Mouse (Mus musculus): ENCODE data around the gene Rft1. TPM values are rescaled to one million over a fixed set of nuclear protein-coding genes. Genes with fewer than 3 reads are reported as not detected.

Gene Rft1
- polyA plus RNA-seq, 1 experiment from 2014 or later = 14.0 TPM

- Histone ChIP-seq H3K27ac (no peak overlapping the region), H3K4me2 (ENCODE audit: low read length) (no peak overlapping the region), H3K4me1 (replicated peaks; ENCODE audit: insufficient read depth, low read length) (peaks cover 8% of the 10 kb centered on the region), H3K9ac (ENCODE audit: low read depth, low read length) (no peak overlapping the region), H3K9me3 (replicated peaks; ENCODE audit: low read length) (no peaks in the 10 kb centered on the region), H3K36me3 (ENCODE audit: insufficient read depth, low read length) (no peaks in the 10 kb centered on the region), H3K27me3 (ENCODE audit: insufficient read depth, low read length) (no peaks in the 10 kb centered on the region), H3K4me3 (replicated peaks; ENCODE audit: low read depth, low read length) (no peak overlapping the region)
- DNase-seq (ENCODE audit: low spot score) (no peak), ATAC-seq (replicated peaks; ENCODE audit: low FRiP score, low read depth) (no peak)
- 57% methylated on average over 7 of the region's 7 CpGs for WGBS
- no peak for TF ChIP-seq CTCF (IDR thresholded peaks at IDR 0.05; ENCODE audit: low read depth)
These were observed 32.0 kb upstream of the Rft1 start for GRCm38 (mm10) chr14:30622130-30622529.

DNA sequence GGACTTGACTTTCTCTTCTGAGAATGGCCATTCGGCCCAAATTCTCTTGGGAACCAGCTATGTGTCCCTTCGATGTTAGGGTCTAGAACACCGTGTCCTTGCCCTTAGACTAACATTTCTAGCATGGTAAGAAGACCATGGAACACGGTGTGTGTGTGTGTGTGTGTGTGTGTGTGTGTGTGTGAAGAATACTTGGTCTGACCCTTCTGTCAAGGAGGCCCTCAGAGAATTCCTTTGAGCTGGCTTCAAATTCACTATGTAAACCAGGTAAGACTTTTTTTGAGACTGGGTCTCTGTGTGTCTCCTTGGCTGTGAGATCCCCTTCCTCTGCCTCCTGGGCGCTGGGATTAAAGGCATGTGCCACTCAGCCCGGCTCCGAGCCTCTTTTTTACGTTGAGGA, 31.6 kb upstream of the Rft1 start:
- WGBS = 89% methylated on average over 8 of the region's 8 CpGs
- peaks cover 8% of the 10 kb centered on the region for H3K4me1 ChIP-seq (replicated peaks; ENCODE audit: insufficient read depth, low read length)
- H3K36me3 ChIP-seq (ENCODE audit: insufficient read depth, low read length) = no peaks in the 10 kb centered on the region
- H3K27ac ChIP-seq = no peak overlapping the region
- H3K27me3 ChIP-seq (ENCODE audit: insufficient read depth, low read length) = no peaks in the 10 kb centered on the region
- TF ChIP-seq CTCF (IDR thresholded peaks at IDR 0.05; ENCODE audit: low read depth) = no peak
- no peaks in the 10 kb centered on the region for H3K9me3 ChIP-seq (replicated peaks; ENCODE audit: low read length)
- no peak overlapping the region for H3K4me3 ChIP-seq (replicated peaks; ENCODE audit: low read depth, low read length)
- ATAC-seq (replicated peaks; ENCODE audit: low FRiP score, low read depth) (no peak), DNase-seq (ENCODE audit: low spot score) (no peak)
- no peak overlapping the region for H3K4me2 ChIP-seq (ENCODE audit: low read length)
- H3K9ac ChIP-seq (ENCODE audit: low read depth, low read length) = no peak overlapping the region

- ATAC-seq (replicated peaks; ENCODE audit: low FRiP score, low read depth) = no peak
- no peak overlapping the region for H3K27ac ChIP-seq
These were observed 29.9 kb upstream of the Rft1 start for GRCm38 (mm10) chr14:30624277-30624721.

DNA sequence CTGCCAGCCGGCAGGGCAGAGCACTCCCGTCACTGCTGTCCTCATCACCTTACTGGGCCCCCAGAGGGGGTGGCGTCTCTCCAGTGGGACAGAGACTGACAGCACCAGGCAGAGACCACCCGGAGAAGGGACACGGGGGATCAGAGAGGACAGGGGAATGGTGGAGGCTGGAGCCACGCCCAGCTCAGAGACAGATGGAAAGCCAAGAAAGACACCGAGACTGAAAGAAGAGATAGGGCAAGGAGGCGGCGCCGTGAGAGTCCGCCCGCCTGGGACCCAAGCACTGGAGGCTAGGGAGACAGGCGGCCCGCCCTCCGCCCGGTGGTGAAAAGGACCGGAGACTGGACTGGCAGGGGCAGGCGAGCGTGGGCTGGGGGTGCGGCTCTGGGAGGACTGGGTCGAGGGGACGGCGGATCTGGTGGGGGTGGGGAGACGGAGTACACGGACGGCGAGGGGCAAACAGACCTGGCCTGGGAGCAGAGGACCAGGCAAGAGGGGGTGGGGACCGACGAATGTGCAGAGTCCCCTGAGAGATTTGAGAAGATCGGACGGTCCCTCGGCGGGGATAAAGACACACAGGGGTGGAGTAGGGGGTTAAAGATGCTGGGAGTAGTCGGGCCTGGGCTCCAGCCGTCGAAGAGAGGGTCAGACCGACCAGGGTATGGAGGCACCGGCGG, 28.9 kb upstream of the Rft1 start:
- peak overlapping the region; percentile 87 for H3K27ac ChIP-seq
- H3K27me3 ChIP-seq (ENCODE audit: insufficient read depth, low read length) = no peaks in the 10 kb centered on the region
- ATAC-seq (replicated peaks; ENCODE audit: low FRiP score, low read depth) (peak; percentile 16; the same call in 1 of the 2 replicates), DNase-seq (ENCODE audit: low spot score) (peak; percentile 71)
- TF ChIP-seq CTCF (IDR thresholded peaks at IDR 0.05; ENCODE audit: low read depth) = no peak
- no peaks in the 10 kb centered on the region for H3K9me3 ChIP-seq (replicated peaks; ENCODE audit: low read length)
- 1% methylated on average over 39 of the region's 39 CpGs for WGBS
- peak overlapping the region; percentile 58 for H3K4me3 ChIP-seq (replicated peaks; ENCODE audit: low read depth, low read length)
- no peaks in the 10 kb centered on the region for H3K36me3 ChIP-seq (ENCODE audit: insufficient read depth, low read length)
- peak overlapping the region; percentile 76 for H3K4me2 ChIP-seq (ENCODE audit: low read length)
- H3K9ac ChIP-seq (ENCODE audit: low read depth, low read length) = peak overlapping the region; percentile 78
- peaks cover 8% of the 10 kb centered on the region for H3K4me1 ChIP-seq (replicated peaks; ENCODE audit: insufficient read depth, low read length)

More at GRCm38 (mm10) chr14:30624277-30624721, 29.9 kb upstream of the Rft1 start:
- peak overlapping the region; percentile 58 for H3K4me3 ChIP-seq (replicated peaks; ENCODE audit: low read depth, low read length)
- H3K9me3 ChIP-seq (replicated peaks; ENCODE audit: low read length) = no peaks in the 10 kb centered on the region
- no peaks in the 10 kb centered on the region for H3K36me3 ChIP-seq (ENCODE audit: insufficient read depth, low read length)
- H3K27me3 ChIP-seq (ENCODE audit: insufficient read depth, low read length) = no peaks in the 10 kb centered on the region
- H3K9ac ChIP-seq (ENCODE audit: low read depth, low read length) = no peak overlapping the region
- peak; percentile 46; the same call in 1 of the 2 replicates for TF ChIP-seq CTCF (IDR thresholded peaks at IDR 0.05; ENCODE audit: low read depth)
- WGBS = 60% methylated on average over 8 of the region's 8 CpGs
- peak overlapping the region; percentile 76 for H3K4me2 ChIP-seq (ENCODE audit: low read length)
- no peak for DNase-seq (ENCODE audit: low spot score)
- peaks cover 8% of the 10 kb centered on the region for H3K4me1 ChIP-seq (replicated peaks; ENCODE audit: insufficient read depth, low read length)

GRCm38 (mm10) chr14:30625856-30626726, 28.1 kb upstream of the Rft1 start, which contains the start of gene Prkcd:
Gene Prkcd (minus strand): TSS chr14:30626210.
- Histone ChIP-seq H3K36me3 (ENCODE audit: insufficient read depth, low read length) (no peaks in the 10 kb centered on the region), H3K27me3 (ENCODE audit: insufficient read depth, low read length) (no peaks in the 10 kb centered on the region), H3K4me2 (ENCODE audit: low read length) (peak within 1 kb of the TSS; percentile 76), H3K4me3 (replicated peaks; ENCODE audit: low read depth, low read length) (peak within 1 kb of the TSS; percentile 58), H3K4me1 (replicated peaks; ENCODE audit: insufficient read depth, low read length) (peaks cover 8% of the 10 kb centered on the region), H3K9me3 (replicated peaks; ENCODE audit: low read length) (no peaks in the 10 kb centered on the region), H3K9ac (ENCODE audit: low read depth, low read length) (peak within 1 kb of the TSS; percentile 78), H3K27ac (peak within 1 kb of the TSS; percentile 87)
- 0% methylated on average over 45 of the region's 71 CpGs for WGBS
- peak; percentile 77 for ATAC-seq (replicated peaks; ENCODE audit: low FRiP score, low read depth)
- no peak for TF ChIP-seq CTCF (IDR thresholded peaks at IDR 0.05; ENCODE audit: low read depth)
- peak; percentile 82 for DNase-seq (ENCODE audit: low spot score)

Data from kidney, postnatal 0 days (tissue).